Mouse (Mus musculus) c-Kit-positive CD71-positive TER-119-positive erythroid progenitor cells, embryonic 14.5 days (primary cell): ENCODE measurements around the gene Cdc73.
"Not testable (repeated sequence)": the region's sequence is repeated elsewhere in the genome, so short reads cannot be mapped to it uniquely, and the experiment has no call there.

Experiments
- DNase-seq: peaks from one replicate; pipeline ENCODE4 v3.0.0-alpha.2; 2013; ENCODE audit warnings: low spot score

Gene Cdc73

DNA sequence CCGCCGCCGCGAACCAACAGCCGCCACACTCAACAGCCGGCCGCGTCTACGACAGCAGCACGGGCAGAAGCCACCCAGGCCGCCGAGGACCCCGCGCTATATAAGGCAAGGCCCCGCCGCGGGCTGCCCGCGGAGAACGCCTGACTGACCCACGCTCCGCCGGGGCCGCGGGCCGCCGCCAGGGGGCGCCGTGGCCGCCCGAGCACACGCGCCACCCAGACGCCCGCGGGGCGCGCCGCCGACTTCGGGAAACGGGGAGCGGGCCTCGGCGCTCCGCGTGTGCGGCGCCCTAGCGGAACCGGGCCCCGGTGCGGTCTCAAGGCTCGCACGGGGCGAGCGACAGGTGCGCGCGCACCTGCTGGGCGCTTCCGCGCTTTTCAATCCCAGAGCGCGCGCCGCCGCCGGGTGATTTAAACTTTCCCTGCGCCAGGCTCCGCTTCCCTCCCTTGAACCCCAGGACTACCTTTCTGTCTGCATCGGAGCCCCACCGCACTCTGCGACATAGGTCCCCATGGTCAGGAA lies at the start of gene Cdc73:
Gene Cdc73 (minus strand): TSS at position 153 of the 522 bp plus-strand sequence.
- peak; percentile 82 for DNase-seq

DNA sequence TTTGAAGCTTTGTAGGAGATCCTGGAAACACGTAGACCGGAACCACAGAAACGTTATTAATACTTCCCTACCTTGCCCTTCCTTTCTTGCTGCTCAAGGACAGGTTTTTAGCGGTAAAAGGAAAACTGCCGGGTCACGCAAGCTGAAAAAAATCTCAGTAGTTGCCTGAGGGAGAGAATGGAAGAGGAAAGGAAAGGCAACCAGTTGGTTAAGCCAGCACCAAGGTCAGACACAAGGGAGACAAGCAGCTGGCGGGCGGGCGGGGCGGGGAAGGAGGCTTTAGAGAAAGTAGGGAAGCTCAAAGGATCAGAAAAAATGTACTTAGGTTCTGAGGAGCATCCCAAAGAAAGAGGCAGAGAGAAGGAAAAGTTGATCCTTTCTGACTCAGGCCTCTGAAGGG lies 43.2 kb upstream of the Cdc73 start:
- no peak for DNase-seq

DNA sequence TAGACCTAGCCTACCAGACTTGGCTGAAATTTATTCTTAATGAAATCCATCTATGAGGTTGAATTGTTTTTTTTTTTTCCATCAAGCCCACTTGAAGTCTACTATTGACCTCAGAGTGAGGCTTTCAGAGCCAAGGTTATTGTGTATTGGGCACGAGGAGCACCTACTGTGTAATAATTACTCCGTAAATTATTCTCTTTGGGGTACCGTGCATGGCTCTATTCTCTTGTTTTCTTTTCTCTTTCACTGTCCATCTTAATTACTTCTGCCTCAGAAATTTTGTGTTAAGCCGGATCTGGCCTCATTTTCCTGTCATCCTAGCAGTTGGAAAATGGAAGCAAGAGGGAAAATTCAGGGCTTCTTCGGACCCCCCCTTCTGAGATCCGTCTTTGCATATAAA lies 39.5 kb upstream of the Cdc73 start:
- DNase-seq = no peak

DNA sequence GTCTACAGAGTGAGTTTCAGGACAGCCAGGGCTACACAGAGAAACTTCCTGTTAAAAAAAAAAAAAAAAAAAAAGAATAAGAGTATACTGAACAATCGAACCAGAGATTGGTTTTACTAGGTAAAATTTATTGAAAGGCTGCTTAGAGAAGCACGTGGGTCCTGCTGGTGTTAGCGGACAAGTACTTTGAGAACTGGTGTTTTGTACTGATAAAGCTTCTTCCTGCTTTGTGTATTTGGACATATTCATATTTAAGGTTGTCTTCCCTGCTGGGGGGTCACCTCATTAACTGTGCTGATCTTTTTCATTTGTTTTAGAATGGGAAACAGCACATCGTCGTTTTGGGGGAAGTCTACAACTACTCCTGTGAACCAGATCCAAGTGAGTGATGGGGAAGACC lies 38.6 kb upstream of the Cdc73 start:
- DNase-seq = no peak

- no peak for DNase-seq
Measured at GRCm38 (mm10) chr1:143740581-143740980, 37.9 kb upstream of the Cdc73 start.

DNA sequence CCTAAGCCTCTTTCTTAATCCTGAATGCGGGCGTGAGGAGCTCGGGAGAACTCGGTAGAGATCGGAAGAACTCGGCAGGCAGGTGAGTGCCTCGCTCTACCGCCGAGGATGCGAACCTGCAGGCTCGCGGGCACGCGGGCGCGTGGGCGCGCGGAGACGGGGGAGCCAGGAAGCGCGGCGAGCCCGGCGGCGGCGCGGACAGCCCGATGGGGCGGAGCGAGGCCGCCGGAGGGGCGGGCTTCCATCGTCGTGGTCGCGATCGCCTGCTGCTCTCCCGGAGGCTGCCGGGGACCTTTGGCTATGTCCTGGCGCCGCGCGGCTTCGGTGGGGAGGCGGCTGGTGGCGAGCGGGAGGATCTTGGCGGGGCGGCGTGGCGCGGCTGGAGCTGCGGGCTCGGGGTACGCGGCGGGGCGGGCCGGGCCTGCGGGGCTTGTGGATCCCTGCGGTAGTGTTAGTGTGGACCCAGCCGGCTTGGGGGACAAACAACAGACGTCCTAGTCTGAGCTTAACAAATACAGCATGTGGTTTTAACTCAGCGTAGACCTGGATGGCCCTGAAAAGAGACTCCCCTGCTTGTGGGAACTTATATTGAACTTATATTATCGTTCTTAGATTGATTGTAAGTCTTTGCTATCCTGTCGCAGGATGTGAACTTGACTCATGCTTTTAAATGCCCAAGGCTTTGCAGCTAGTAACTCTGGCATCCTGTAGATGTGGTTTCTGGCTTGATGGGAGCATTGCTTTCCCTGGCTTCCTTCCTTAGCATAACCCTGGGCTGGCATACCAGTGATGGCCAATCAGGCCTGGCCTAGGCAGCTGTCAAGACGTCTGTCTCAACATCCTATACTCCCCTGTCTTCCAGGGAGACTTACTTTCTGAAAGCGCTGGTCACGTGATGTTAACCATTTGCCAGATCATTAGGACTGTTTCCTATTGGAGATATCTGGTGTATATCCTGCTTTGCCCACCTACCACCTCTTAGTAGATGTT lies 37.0 kb upstream of the Cdc73 start:
- peak; percentile 78 for DNase-seq

- peak; percentile 26 for DNase-seq
Measured at GRCm38 (mm10) chr1:143738811-143739210, 36.1 kb upstream of the Cdc73 start.

DNA sequence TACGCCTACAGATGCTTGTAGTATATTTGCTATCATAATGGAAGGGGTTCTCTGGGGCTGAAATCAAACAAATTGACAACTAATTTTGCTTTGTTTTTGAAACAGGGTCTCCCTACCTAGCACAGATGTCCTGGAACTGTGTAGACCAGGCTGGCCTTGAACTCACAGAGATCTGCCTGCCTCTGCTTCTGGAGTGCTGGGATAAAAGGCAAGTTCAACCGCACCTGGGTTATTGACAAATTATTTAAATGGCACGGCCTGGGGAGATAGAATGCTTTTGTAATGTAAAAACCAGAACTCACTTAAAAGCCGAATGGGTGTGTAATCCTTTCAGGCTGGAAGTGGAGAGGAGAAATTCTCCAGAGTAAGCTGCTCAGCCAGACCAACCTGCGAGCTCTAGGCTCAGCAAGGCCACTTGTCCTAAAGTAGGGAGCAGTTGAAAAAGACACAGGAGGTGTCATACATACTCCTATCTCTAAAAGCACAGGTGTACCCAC lies 31.3 kb upstream of the Cdc73 start:
- DNase-seq = no peak

GRCm38 (mm10) chr1:143731691-143732090 lies 29.0 kb upstream of the Cdc73 start:
- DNase-seq = no peak

DNA sequence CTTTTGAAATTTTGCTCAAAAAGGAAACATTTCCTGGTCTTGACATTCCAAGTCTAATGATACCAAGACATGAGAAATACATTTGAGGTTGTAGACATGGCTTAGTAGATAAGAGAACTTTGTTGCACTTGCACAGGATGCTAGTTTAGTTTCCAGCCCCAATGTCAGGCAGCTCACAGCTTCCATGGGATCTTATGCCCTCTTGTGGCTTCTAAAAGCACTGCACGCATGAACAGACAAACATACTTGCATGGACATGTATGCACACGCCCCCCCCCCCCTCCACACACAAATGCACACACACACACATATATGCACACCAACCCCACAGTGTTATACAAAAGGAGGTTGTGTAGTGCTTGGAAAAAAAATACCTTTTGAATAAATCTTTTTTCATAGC lies 28.2 kb upstream of the Cdc73 start:
- peak; percentile 68 for DNase-seq

DNA sequence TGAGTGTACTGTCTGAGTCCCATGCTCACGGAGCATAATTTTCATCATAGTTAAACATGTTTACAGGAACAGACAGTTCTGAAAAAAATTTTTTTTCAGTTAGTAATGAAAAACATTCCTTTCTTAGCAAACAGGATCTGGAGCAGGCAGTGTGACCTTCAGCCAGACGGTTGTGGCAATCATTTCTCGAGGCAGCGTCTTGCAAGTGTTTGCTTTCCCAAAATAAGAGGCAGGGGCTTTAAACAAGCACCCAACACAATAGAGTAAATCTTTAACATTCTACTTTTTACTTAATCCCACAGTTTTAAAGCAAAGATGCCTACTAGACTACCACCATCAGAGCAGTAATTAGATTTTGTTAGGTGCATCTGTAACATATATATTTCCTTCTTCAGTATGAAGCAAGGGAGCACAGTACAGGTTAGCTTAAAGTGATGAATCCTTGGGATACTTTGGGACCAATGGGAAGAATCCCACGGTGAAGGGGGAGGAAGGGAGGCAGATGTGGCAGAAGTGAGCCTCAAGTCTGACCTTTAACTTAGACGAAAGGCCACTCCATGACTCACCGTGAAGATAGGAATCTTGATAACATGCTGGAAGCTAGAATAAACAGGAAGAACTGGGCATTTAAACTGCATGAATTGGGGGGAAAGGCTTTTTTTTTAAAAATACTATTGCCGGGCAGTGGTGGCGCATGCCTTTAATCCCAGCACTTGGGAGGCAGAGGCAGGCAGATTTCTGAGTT lies 25.2 kb upstream of the Cdc73 start:
- no peak for DNase-seq

DNA sequence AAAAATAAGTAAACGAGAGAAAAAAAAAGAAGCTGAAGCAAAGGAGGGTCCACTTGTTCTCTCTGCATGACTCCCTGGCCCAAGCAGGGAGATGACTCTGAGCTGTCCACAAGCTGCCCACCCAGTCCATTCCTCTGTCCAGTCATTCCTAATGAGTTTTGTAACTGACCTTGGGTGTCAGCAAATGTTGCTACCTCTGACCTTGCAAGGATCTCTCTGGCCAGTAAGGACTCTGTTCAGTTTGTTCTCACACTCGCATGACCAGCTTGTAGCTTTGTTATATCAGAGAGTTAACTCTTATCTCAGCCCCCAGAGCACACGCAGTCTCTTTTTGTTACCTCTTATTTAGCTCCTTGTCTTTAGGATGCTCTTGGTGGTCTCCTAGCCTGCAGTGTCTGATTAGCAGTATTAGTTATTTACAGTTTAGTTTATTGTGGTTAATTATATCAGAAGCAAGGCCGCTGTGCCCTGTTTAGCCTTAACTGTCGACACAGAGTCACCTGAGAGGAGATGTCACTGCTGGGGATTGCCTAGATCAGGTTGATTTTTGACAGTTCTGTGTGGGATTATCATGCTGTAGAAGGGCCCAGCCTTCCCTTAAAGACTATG lies 21.9 kb upstream of the Cdc73 start:
- DNase-seq = no peak

GRCm38 (mm10) chr1:143716038-143716437 lies 13.3 kb upstream of the Cdc73 start, which contains the start of gene Glrx2:
Gene Glrx2, plus strand, starts transcription at chr1:143716338.
- not testable (repeated sequence) for DNase-seq

GRCm38 (mm10) chr1:143710627-143710976 lies 7.9 kb upstream of the Cdc73 start:
- DNase-seq = no peak

GRCm38 (mm10) chr1:143709966-143710626 lies 7.4 kb upstream of the Cdc73 start:
- no peak for DNase-seq

GRCm38 (mm10) chr1:143708361-143708760 lies 5.7 kb upstream of the Cdc73 start:
- DNase-seq = no peak

DNA sequence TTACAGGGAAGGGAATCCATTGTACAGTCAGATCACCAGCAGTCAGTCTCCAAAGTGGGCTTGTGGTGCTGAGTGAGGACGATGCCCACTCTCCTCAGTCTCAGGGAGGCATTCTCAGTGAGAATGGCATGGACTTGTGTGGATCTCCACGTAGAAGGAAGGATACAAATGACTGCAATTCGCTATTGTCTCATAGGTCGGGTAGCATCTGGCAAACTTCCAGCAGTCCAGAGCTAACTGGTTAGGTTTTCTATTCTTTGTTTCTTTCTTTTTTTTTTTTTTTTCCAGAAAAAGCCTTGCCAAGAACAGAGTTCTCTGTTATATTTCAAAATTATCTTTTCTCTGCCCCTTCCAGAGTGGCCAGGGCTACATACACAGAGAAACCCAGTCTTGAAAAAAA lies 4.3 kb upstream of the Cdc73 start:
- DNase-seq = no peak

GRCm38 (mm10) chr1:143702141-143702740 lies 452 bp downstream of the Cdc73 start:
- peak; percentile 45 for DNase-seq

- DNase-seq = no peak
Measured at GRCm38 (mm10) chr1:143701736-143702135, 957 bp downstream of the Cdc73 start.

GRCm38 (mm10) chr1:143684849-143685248 lies 17.8 kb downstream of the Cdc73 start:
- DNase-seq = no peak

- DNase-seq = no peak
Measured at GRCm38 (mm10) chr1:143681108-143681507, 21.6 kb downstream of the Cdc73 start.
